Mouse (Mus musculus): ENCODE measurements around the gene Nenf.

Gene Nenf
- long read RNA-seq, experiment 1, transcript Nenf-201 (4 exons, 742 nt) = major isoform, 91 of 93 reads
- long read RNA-seq, experiment 1, partial matches to known transcripts = 1 of 93 reads
- long read RNA-seq, experiment 1, other reads (novel, unspliced or antisense) = 1 of 93 reads
- long read RNA-seq, experiment 2, transcript Nenf-201 (4 exons, 742 nt) = major isoform, 106 of 111 reads
- long read RNA-seq, experiment 2, partial matches to known transcripts = 1 of 111 reads
- long read RNA-seq, experiment 2, other reads (novel, unspliced or antisense) = 4 of 111 reads

- intact Hi-C loops (cut with DNase I) = no loop called here
These were observed at the start of gene Nenf for GRCm38 (mm10) chr1:191317591-191318196. Nenf (minus strand) TSS chr1:191318194.

GRCm38 (mm10) chr1:191364477-191364876 is 46.5 kb upstream of the Nenf start:
- intact Hi-C loops (cut with DNase I) = loop anchor here (10.0 kb wide), 1 partner anchor 450 kb away; no protein-coding TSS in a partner anchor

GRCm38 (mm10) chr1:191362412-191362811 is 44.4 kb upstream of the Nenf start:
- intact Hi-C loops (cut with DNase I) = loop anchor here (10.0 kb wide), 1 partner anchor 452 kb away; no protein-coding TSS in a partner anchor

GRCm38 (mm10) chr1:191359478-191359877 is 41.5 kb upstream of the Nenf start:
- intact Hi-C loops (cut with DNase I) = no loop called here

GRCm38 (mm10) chr1:191356936-191357335 is 38.9 kb upstream of the Nenf start:
- intact Hi-C loops (cut with DNase I) = no loop called here

GRCm38 (mm10) chr1:191353836-191354235 is 35.8 kb upstream of the Nenf start:
- intact Hi-C loops (cut with DNase I) = loop anchor here (5.0 kb wide), 1 partner anchor 42 kb away; no protein-coding TSS in a partner anchor

- intact Hi-C loops (cut with DNase I) = loop anchor here (5.0 kb wide), 1 partner anchor 41 kb away; no protein-coding TSS in a partner anchor
These were observed 34.9 kb upstream of the Nenf start for GRCm38 (mm10) chr1:191352786-191353488.

- intact Hi-C loops (cut with DNase I) = loop anchor here (5.0 kb wide), 1 partner anchor 38 kb away; no protein-coding TSS in a partner anchor
These were observed 32.4 kb upstream of the Nenf start for GRCm38 (mm10) chr1:191350355-191350754.

- intact Hi-C loops (cut with DNase I) = loop anchor here (5.0 kb wide), 1 partner anchor 37 kb away; no protein-coding TSS in a partner anchor
These were observed 31.6 kb upstream of the Nenf start for GRCm38 (mm10) chr1:191349486-191350037.

GRCm38 (mm10) chr1:191348996-191349395 is 31.0 kb upstream of the Nenf start:
- intact Hi-C loops (cut with DNase I) = no loop called here

- intact Hi-C loops (cut with DNase I) = no loop called here
These were observed 30.6 kb upstream of the Nenf start for GRCm38 (mm10) chr1:191348592-191348991.

- intact Hi-C loops (cut with DNase I) = no loop called here
These were observed 29.6 kb upstream of the Nenf start for GRCm38 (mm10) chr1:191347602-191348001.

- intact Hi-C loops (cut with DNase I) = no loop called here
These were observed 22.5 kb upstream of the Nenf start for GRCm38 (mm10) chr1:191340530-191340929.

- intact Hi-C loops (cut with DNase I) = no loop called here
These were observed 21.9 kb upstream of the Nenf start for GRCm38 (mm10) chr1:191339876-191340275.

GRCm38 (mm10) chr1:191334500-191334899 is 16.5 kb upstream of the Nenf start:
- intact Hi-C loops (cut with DNase I) = no loop called here

GRCm38 (mm10) chr1:191330356-191330755 is 12.4 kb upstream of the Nenf start:
- intact Hi-C loops (cut with DNase I) = no loop called here

- intact Hi-C loops (cut with DNase I) = no loop called here
These were observed 10.0 kb upstream of the Nenf start for GRCm38 (mm10) chr1:191328019-191328441.

- intact Hi-C loops (cut with DNase I) = no loop called here
These were observed 9.3 kb upstream of the Nenf start for GRCm38 (mm10) chr1:191327258-191327657.

- intact Hi-C loops (cut with DNase I) = no loop called here
These were observed 8.4 kb upstream of the Nenf start for GRCm38 (mm10) chr1:191326233-191326882.

GRCm38 (mm10) chr1:191325726-191326232 is 7.8 kb upstream of the Nenf start, which contains the start of gene Tmem206:
Tmem206 (plus strand) TSS chr1:191325912.
- intact Hi-C loops (cut with DNase I) = no loop called here

Data from adrenal gland (tissue).